Mouse (Mus musculus) small intestine, adult 2 months (tissue): ENCODE measurements at regions not wholly inside any gene's neighbourhood (a gene's known extent, or its start where the extent isn't known, plus 50 kb on each side); places are given as distances from the start of the nearest gene placed in this dataset.

Experiments
- CTCF ChIP-seq: fragments of 200-500 bp; IDR thresholded peaks from 2 replicates; pipeline ENCODE4 v1.5.1; 2012; ENCODE audit warnings: low read depth, mild to moderate bottlenecking, control low read depth, inconsistent platforms, low read length, moderate library complexity, mixed read lengths; ENCODE audit not compliant: insufficient replicate concordance, insufficient read length; ENCODE audit errors: extremely low read depth
- POLR2A ChIP-seq: fragments of 200-500 bp; IDR thresholded peaks from 2 replicates; pipeline ENCODE4 v1.6.1; 2012; ENCODE audit warnings: low read depth, mild to moderate bottlenecking, control low read depth, inconsistent platforms, low read length, moderate library complexity

DNA sequence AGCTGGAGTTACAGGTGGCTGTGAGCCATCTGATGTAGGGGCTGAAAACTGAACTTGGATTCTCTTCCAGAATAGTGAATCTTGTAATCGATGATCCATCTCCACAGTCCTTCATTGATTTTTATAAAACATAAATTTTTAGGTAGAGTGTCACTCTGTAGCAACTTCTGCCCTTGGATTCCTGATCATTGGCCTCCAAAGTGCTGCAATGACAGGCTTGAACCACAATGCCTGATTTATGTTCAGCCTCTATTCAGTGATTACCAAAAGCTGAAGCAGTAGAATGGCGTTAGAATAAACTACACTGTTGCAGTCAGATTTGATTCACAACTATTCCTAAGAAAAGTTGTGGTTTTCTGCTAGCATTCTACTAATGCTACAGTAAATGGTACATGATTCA is 580.1 kb downstream of the Gm11232 start:
- TF ChIP-seq POLR2A, result no peak
- no peak for TF ChIP-seq CTCF
